Mouse (Mus musculus) myocyte (in vitro differentiated cells): Measurements from ENCODE around the gene Rheb.

ENCODE experiments used
- E2F4 ChIP-seq: IDR thresholded peaks from one replicate; pipeline ENCODE4 v1.6.1; 2011; ENCODE audit warnings: mild to moderate bottlenecking, control low read depth, moderate library complexity; ENCODE audit not compliant: insufficient read depth
- MYOD1 ChIP-seq, 3 experiments: IDR thresholded peaks; one replicate each; pipeline ENCODE4 v1.6.1; 2011; ENCODE audit warnings: control low read depth in 2 of 3, low read depth in 2 of 3, mild to moderate bottlenecking in 2 of 3, moderate library complexity in 1 of 3; ENCODE audit not compliant: insufficient read length in 2 of 3, control insufficient read depth in 1 of 3
- MYOG ChIP-seq, 3 experiments: IDR thresholded peaks; one replicate each; pipeline ENCODE4 v1.6.1; 2011; ENCODE audit warnings: control low read depth in 2 of 3, low read depth in 2 of 3, mild to moderate bottlenecking in 2 of 3; ENCODE audit not compliant: insufficient read length in 2 of 3, control insufficient read depth in 1 of 3, insufficient read depth in 1 of 3
- POLR2A ChIP-seq: IDR thresholded peaks from one replicate; pipeline ENCODE4 v1.6.1; 2011; ENCODE audit warnings: low read depth, mild to moderate bottlenecking, control low read depth, moderate library complexity; ENCODE audit not compliant: insufficient read length
- POLR2AphosphoS2 ChIP-seq: IDR thresholded peaks from one replicate; pipeline ENCODE4 v1.6.1; 2011; ENCODE audit warnings: low read depth, control low read depth; ENCODE audit not compliant: insufficient read length

DNA sequence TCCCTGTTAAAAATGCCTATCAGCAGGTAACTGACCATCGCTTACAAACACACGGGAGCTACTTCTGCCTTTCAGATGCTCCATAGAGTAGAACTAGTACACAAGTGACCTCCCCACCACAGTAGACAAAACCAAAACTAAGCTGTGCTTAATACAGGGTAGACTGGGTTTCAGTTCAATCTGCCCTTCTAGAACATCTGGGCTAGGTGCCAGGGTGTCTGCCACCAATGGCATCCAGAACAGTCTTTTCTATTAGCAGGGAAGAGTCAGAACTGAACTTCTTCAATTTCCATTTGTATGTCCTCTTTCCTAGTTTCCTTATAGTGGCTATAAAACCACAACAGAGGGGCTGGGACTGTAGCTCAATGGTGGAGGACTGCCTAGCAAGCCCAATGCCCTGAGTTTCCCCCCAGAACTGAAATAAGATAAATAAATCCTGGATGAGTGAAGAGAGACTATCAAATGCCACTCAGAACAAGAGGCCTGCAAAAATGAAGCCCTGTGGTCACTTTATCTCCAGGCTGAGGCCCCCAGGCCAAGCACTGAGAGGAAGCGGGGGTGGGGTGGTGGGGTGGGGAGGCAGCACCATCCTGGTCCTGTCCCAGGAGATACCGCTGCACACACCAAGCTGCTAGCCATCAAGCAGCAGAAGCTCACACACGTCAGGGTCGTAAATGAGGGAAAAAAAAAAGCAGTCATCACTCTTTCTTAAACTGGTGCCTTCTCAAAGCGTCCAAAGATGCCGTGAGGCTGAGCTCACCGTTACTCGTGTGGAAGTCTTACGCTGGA lies 35.6 kb upstream of the Rheb start:
- no peak for TF ChIP-seq MYOG (IDR thresholded peaks at IDR 0.05; ENCODE audit: control insufficient read depth in 1 of 3, insufficient read depth in 1 of 3, insufficient read length in 2 of 3, low read depth in 2 of 3)
- TF ChIP-seq POLR2A: no peak
- TF ChIP-seq POLR2AphosphoS2: no peak
- TF ChIP-seq E2F4: no peak
- no peak for TF ChIP-seq MYOD1 (IDR thresholded peaks at IDR 0.05; ENCODE audit: control insufficient read depth in 1 of 3, insufficient read length in 2 of 3, low read depth in 2 of 3)
